Mouse (Mus musculus) liver, embryonic 12.5 days (tissue): ENCODE measurements around the gene Cep128. TPM values are rescaled to one million over a fixed set of nuclear protein-coding genes. Genes with fewer than 3 reads are reported as not detected.
"Not testable (repeated sequence)": the region's sequence is repeated elsewhere in the genome, so short reads cannot be mapped to it uniquely, and the experiment has no call there.

ENCODE experiments used
- ATAC-seq: fragments of 200-750 bp; cut with Nextera tagmentation; 2 replicates; pipeline ENCODE4 v1.8.0; 2017; ENCODE audit warnings: moderate number of reproducible peaks, mild to moderate bottlenecking, moderate library complexity
- H3K27ac ChIP-seq: fragments of 300-500 bp; sonication (generic); 2 replicates; pipeline ENCODE4 v1.5.1; 2016; ENCODE audit warnings: mild to moderate bottlenecking
- H3K27me3 ChIP-seq: fragments of 300-500 bp; sonication (generic); replicated peaks from 2 replicates; pipeline ENCODE4 v1.6.1; 2016; ENCODE audit warnings: mild to moderate bottlenecking, moderate library complexity
- H3K36me3 ChIP-seq: fragments of 300-500 bp; sonication (generic); 2 replicates; pipeline ENCODE4 v1.6.1; 2016; ENCODE audit warnings: mild to moderate bottlenecking, moderate library complexity
- H3K4me1 ChIP-seq: fragments of 300-500 bp; sonication (generic); 2 replicates; pipeline ENCODE4 v1.6.1; 2016
- H3K4me2 ChIP-seq: fragments of 300-500 bp; sonication (generic); 2 replicates; pipeline ENCODE4 v1.6.1; 2016; ENCODE audit warnings: mild to moderate bottlenecking, moderate library complexity
- H3K4me3 ChIP-seq: fragments of 300-500 bp; sonication (generic); 2 replicates; pipeline ENCODE4 v1.5.1; 2016; ENCODE audit warnings: mild to moderate bottlenecking, moderate library complexity
- H3K9ac ChIP-seq: fragments of 300-500 bp; sonication (generic); 2 replicates; pipeline ENCODE4 v1.6.1; 2016; ENCODE audit warnings: mild to moderate bottlenecking, moderate library complexity
- H3K9me3 ChIP-seq: fragments of 300-500 bp; sonication (generic); replicated peaks from 2 replicates; pipeline ENCODE4 v1.6.1; 2016; ENCODE audit warnings: mild to moderate bottlenecking, moderate library complexity
- WGBS: fragments of 180-500 bp; shearing (Covaris S2); methylation state at CpG from one replicate; pipeline ENCODE4 v1.1.7; 2016; ENCODE audit not compliant: insufficient replicate concordance; 5-methylcytosine and 5-hydroxymethylcytosine counted together
- polyA plus RNA-seq: library from polyadenylated mRNA; unstranded; fragments of >200 nt; fragmentation: Nextera tagmentation; extraction: Ambion mirVana; gene quantifications from 2 replicates; pipeline ENCODE4 v1.2.1, GENCODE M21; 2016

Cep128 gene
- polyA plus RNA-seq, 1 experiment from 2014 or later = 13.8 TPM

GRCm38 (mm10) chr12:91400232-91401048 lies 16.2 kb upstream of the Cep128 start:
- Histone ChIP-seq H3K9me3 (no peaks in the 10 kb centered on the region), H3K9ac (peak overlapping the region; percentile 6; the same call in 1 of the 2 replicates), H3K27me3 (peaks cover 58% of the 10 kb centered on the region), H3K4me2 (peak overlapping the region; percentile 67), H3K27ac (no peak overlapping the region), H3K4me3 (peak overlapping the region; percentile 39), H3K36me3 (no peaks in the 10 kb centered on the region), H3K4me1 (peaks cover 5% of the 10 kb centered on the region)
- 2% methylated on average over 38 of the region's 38 CpGs for WGBS
- ATAC-seq = peak; percentile 44; the same call in 1 of the 2 replicates

- ATAC-seq = peak; percentile 74
- Histone ChIP-seq H3K27ac (peak overlapping the region; percentile 81), H3K4me3 (peak overlapping the region; percentile 69), H3K9me3 (no peaks in the 10 kb centered on the region), H3K27me3 (no peaks in the 10 kb centered on the region), H3K4me1 (peaks cover 44% of the 10 kb centered on the region), H3K36me3 (peaks cover 28% of the 10 kb centered on the region), H3K4me2 (peak overlapping the region; percentile 78), H3K9ac (peak overlapping the region; percentile 86)
- 3% methylated on average over 22 of the region's 22 CpGs for WGBS
Measured at GRCm38 (mm10) chr12:91383516-91384264, 519 bp downstream of the Cep128 start.

DNA sequence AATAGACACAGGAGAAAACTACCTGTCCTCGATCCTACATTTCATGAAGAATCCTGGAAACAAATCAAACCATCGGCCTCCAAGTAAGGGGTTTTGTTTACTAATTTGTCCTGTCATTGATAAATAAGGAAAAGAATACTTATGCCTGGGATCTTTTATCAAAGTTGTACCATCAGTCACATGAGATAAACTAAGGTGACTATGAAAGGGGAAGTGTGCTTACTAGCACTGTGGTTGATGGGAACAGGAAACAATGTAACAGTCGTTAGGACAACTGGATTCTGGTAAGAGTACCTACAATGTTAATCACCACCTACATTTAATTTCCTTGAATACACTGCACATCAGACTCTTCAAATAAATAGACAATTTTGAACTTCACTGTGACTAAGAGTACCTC lies 15.0 kb downstream of the Cep128 start:
- H3K9me3 ChIP-seq = no peaks in the 10 kb centered on the region
- 70% methylated on average over 3 of the region's 3 CpGs for WGBS

DNA sequence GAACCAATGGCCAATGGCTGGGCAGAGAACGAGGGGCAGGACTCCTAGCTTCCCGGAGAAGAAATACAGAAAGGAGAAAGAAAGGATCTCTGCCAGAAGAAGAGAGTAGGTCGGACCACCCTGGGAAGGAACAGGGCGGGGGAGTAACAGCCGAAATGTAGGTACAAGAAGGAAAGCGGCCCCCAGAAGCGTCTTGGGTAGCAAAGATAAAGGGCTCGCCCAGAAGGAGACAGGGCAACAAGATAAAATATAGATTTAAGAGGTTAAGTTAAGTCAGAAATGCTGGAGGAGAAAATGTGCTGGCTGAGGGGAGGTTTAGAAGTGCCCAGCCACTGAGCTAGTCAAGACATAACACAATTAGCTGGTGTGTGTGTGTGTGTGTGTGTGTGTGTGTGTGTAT lies 30.4 kb downstream of the Cep128 start:
- peak overlapping the region; percentile 64 for H3K4me2 ChIP-seq
- ATAC-seq = peak; percentile 96
- H3K9me3 ChIP-seq = no peaks in the 10 kb centered on the region
- H3K27me3 ChIP-seq = no peaks in the 10 kb centered on the region
- peak overlapping the region; percentile 31; the same call in 1 of the 2 replicates for H3K9ac ChIP-seq
- peaks cover 28% of the 10 kb centered on the region for H3K36me3 ChIP-seq
- H3K27ac ChIP-seq = peak overlapping the region; percentile 78
- WGBS = 30% methylated on average over 8 of the region's 8 CpGs
- peaks cover 38% of the 10 kb centered on the region for H3K4me1 ChIP-seq
- H3K4me3 ChIP-seq = peak overlapping the region; percentile 21

More for the DNA sequence above, 15.0 kb downstream of the Cep128 start:
- Histone ChIP-seq H3K4me1 (no peaks in the 10 kb centered on the region), H3K27ac (no peak overlapping the region), H3K27me3 (no peaks in the 10 kb centered on the region), H3K9ac (no peak overlapping the region), H3K4me2 (no peak overlapping the region), H3K4me3 (no peak overlapping the region), H3K36me3 (peaks cover 60% of the 10 kb centered on the region)
- no peak for ATAC-seq

- H3K4me2 ChIP-seq, H3K9me3 ChIP-seq, H3K4me1 ChIP-seq, ATAC-seq, H3K4me3 ChIP-seq, H3K9ac ChIP-seq, H3K27ac ChIP-seq, H3K27me3 ChIP-seq: not testable (repeated sequence)
- WGBS = 92% methylated on average over 13 of the region's 13 CpGs
- H3K36me3 ChIP-seq = peaks cover 49% of the 10 kb centered on the region
Measured at GRCm38 (mm10) chr12:91338656-91339055, 45.6 kb downstream of the Cep128 start.

- Histone ChIP-seq H3K4me2 (peak overlapping the region; percentile 27; the same call in 1 of the 2 replicates), H3K4me3 (no peak overlapping the region), H3K9ac (no peak overlapping the region), H3K27me3 (no peaks in the 10 kb centered on the region), H3K36me3 (peaks cover 31% of the 10 kb centered on the region), H3K4me1 (peaks cover 25% of the 10 kb centered on the region), H3K9me3 (no peaks in the 10 kb centered on the region), H3K27ac (peak overlapping the region; percentile 54; the same call in 1 of the 2 replicates)
- peak; percentile 92 for ATAC-seq
- WGBS = 39% methylated on average over 4 of the region's 4 CpGs
Measured at GRCm38 (mm10) chr12:91327527-91327926, 56.7 kb downstream of the Cep128 start.

- WGBS = 47% methylated on average over 6 of the region's 6 CpGs
- no peak overlapping the region for H3K4me3 ChIP-seq
- H3K4me1 ChIP-seq = peaks cover 25% of the 10 kb centered on the region
- ATAC-seq = peak; percentile 58
- H3K36me3 ChIP-seq = peaks cover 35% of the 10 kb centered on the region
- no peak overlapping the region for H3K27ac ChIP-seq
- H3K9me3 ChIP-seq = no peaks in the 10 kb centered on the region
- no peak overlapping the region for H3K4me2 ChIP-seq
- no peak overlapping the region for H3K9ac ChIP-seq
- H3K27me3 ChIP-seq = no peaks in the 10 kb centered on the region
Measured at GRCm38 (mm10) chr12:91326104-91326503, 58.1 kb downstream of the Cep128 start.

GRCm38 (mm10) chr12:91315026-91315425 lies 69.2 kb downstream of the Cep128 start:
- Histone ChIP-seq H3K9ac (no peak overlapping the region), H3K9me3 (no peaks in the 10 kb centered on the region), H3K4me3 (no peak overlapping the region), H3K27me3 (no peaks in the 10 kb centered on the region), H3K36me3 (peaks cover 17% of the 10 kb centered on the region; the same call in 1 of the 2 replicates), H3K27ac (no peak overlapping the region), H3K4me2 (no peak overlapping the region), H3K4me1 (no peaks in the 10 kb centered on the region)
- no peak for ATAC-seq
- WGBS = 82% methylated on average over 7 of the region's 7 CpGs

DNA sequence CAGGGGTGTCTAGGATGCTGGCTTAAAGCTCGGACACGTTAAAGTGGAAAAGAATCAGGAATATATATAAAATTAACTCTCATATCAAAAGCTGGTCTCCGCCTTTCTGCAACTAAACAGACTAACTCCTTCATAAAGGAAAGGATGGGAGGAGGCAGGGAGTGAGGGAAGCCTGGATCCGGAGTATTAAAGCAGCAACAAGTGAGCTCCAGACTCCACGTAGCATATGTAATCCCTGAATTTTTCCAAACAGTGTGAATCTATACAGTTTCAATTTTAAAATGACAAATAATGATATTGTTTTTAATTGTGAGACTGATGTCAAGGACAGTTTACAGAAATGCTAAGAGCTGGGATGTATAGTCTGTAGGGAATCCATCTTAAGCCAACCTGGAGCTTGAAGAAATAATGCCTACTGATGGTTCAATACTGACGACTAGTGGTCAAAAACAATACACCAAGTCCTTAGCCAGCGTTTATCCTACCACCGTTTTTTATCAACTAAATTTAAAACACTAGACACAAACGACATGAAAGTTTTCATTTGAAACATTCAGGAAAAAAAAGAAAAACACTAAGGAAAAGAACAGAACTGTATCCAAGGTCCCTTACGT lies 70.1 kb downstream of the Cep128 start:
- 64% methylated on average over 10 of the region's 10 CpGs for WGBS
- Histone ChIP-seq H3K9me3 (no peaks in the 10 kb centered on the region), H3K4me2 (no peak overlapping the region), H3K36me3 (peaks cover 16% of the 10 kb centered on the region), H3K4me3 (no peak overlapping the region), H3K4me1 (no peaks in the 10 kb centered on the region), H3K27me3 (no peaks in the 10 kb centered on the region), H3K27ac (no peak overlapping the region), H3K9ac (no peak overlapping the region)
- ATAC-seq = no peak

- Histone ChIP-seq H3K9ac (no peak overlapping the region), H3K4me3 (no peak overlapping the region), H3K4me1 (peaks cover 6% of the 10 kb centered on the region; the same call in 1 of the 2 replicates), H3K36me3 (peaks cover 12% of the 10 kb centered on the region; the same call in 1 of the 2 replicates), H3K9me3 (no peaks in the 10 kb centered on the region), H3K4me2 (no peak overlapping the region), H3K27ac (no peak overlapping the region), H3K27me3 (no peaks in the 10 kb centered on the region)
- ATAC-seq = no peak
- WGBS = 78% methylated on average over 4 of the region's 4 CpGs
Measured at GRCm38 (mm10) chr12:91312591-91312990, 71.6 kb downstream of the Cep128 start.

GRCm38 (mm10) chr12:91307733-91308132 lies 76.5 kb downstream of the Cep128 start:
- Histone ChIP-seq H3K27ac (no peak overlapping the region), H3K4me2 (no peak overlapping the region), H3K9ac (no peak overlapping the region), H3K4me1 (peaks cover 7% of the 10 kb centered on the region; the same call in 1 of the 2 replicates), H3K36me3 (peaks cover 11% of the 10 kb centered on the region; the same call in 1 of the 2 replicates), H3K27me3 (no peaks in the 10 kb centered on the region), H3K4me3 (no peak overlapping the region), H3K9me3 (no peaks in the 10 kb centered on the region)
- 77% methylated on average over 3 of the region's 3 CpGs for WGBS
- ATAC-seq = no peak
